Mouse (Mus musculus): ENCODE measurements around the gene Parp12. TPM values are rescaled to one million over a fixed set of nuclear protein-coding genes. Genes with fewer than 3 reads are reported as not detected.

Gene Parp12
- total and polyA plus RNA-seq, 2 experiments from 2014 or later: 3.6 to 8.1 TPM

DNA sequence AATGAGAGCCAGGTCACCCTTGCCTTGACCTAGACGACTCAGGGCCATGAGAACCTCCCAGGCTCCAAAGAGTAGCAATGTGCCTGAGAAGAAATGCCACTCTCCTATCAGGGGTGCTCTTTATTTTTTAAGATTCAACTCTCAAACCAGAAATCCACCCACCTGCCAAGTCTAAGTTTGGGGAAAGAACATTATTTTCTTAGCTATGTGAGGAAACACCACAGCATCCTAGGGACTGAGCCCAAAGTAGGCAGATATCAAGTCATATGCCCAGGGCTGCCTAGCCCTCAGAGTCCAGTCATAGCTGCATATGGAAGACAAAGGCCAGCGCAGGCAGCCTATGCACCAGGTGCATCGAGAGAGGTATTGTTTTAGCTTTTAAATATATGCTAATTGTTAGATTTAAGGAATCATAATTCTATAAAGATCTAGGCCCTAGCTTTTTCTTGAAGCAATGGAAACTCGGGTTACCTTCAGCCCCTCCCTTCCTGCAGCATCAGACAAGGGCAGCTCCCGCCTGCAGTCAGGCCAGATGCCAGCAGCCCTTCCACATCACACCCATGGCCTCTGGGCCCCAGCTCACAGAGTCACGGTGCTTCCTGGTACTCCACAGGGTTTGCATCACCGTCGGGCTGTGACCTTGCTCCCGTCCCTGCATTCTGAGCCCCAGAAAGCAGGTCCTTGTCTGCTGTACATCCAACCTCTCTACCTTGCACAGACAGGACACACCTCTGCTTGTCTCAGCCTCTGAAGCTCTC lies 66.2 kb downstream of the Parp12 start:
- no peak overlapping the region for H3K4me2 ChIP-seq (ENCODE audit: low read depth)
- no peak for TF ChIP-seq CTCF (IDR thresholded peaks at IDR 0.05; ENCODE audit: low read depth)
- H3K27me3 ChIP-seq (ENCODE audit: insufficient read depth, low read length): no peaks in the 10 kb centered on the region
- no peak overlapping the region for H3K4me3 ChIP-seq (ENCODE audit: low read depth, low read length)
- H3K27ac ChIP-seq (ENCODE audit: low read depth, low read length): no peak overlapping the region
- no peaks in the 10 kb centered on the region for H3K36me3 ChIP-seq (ENCODE audit: insufficient read depth)
- DNase-seq (no peak), ATAC-seq (no peak)
- H3K9me3 ChIP-seq (ENCODE audit: low read length): no peaks in the 10 kb centered on the region
- H3K9ac ChIP-seq: no peak overlapping the region
- 78% methylated on average over 9 of the region's 9 CpGs for WGBS
- H3K4me1 ChIP-seq (ENCODE audit: insufficient read depth): 0 out of 2 replicates have a peak, but pooled peaks cover 10% of the 10 kb centered on the region

DNA sequence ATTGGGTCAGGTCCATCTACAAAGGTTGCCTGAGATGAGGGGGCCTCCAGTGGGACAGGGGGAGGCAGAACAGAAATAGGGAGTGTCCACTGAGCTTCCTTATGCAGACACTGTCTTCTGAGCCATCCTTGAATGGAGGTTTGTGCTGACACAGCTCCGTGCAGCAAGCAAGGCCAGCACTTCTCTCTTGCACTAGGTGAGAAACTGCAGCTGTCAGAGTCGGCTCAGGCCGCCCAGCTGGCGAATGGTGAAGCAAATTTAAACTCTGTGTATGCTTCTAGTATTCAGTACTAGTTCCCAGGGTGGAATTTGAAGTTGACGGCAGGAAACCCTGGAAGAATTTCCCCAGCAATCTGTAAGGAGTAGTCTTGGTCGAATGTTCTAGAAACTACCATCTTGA lies 67.3 kb downstream of the Parp12 start:
- Histone ChIP-seq H3K9ac (no peak overlapping the region), H3K27ac (ENCODE audit: low read depth, low read length) (no peak overlapping the region), H3K9me3 (ENCODE audit: low read length) (no peaks in the 10 kb centered on the region), H3K4me2 (ENCODE audit: low read depth) (no peak overlapping the region), H3K4me1 (ENCODE audit: insufficient read depth) (0 out of 2 replicates have a peak, but pooled peaks cover 10% of the 10 kb centered on the region), H3K36me3 (ENCODE audit: insufficient read depth) (no peaks in the 10 kb centered on the region), H3K4me3 (ENCODE audit: low read depth, low read length) (no peak overlapping the region), H3K27me3 (ENCODE audit: insufficient read depth, low read length) (no peaks in the 10 kb centered on the region)
- TF ChIP-seq CTCF (IDR thresholded peaks at IDR 0.05; ENCODE audit: low read depth): no peak
- no peak for ATAC-seq
- no peak for DNase-seq
- 80% methylated on average over 6 of the region's 6 CpGs for WGBS

- Histone ChIP-seq H3K4me3 (ENCODE audit: low read depth, low read length) (no peak overlapping the region), H3K9me3 (ENCODE audit: low read length) (no peaks in the 10 kb centered on the region), H3K27ac (ENCODE audit: low read depth, low read length) (no peak overlapping the region), H3K9ac (no peak overlapping the region), H3K36me3 (ENCODE audit: insufficient read depth) (no peaks in the 10 kb centered on the region), H3K27me3 (ENCODE audit: insufficient read depth, low read length) (no peaks in the 10 kb centered on the region), H3K4me2 (ENCODE audit: low read depth) (no peak overlapping the region), H3K4me1 (ENCODE audit: insufficient read depth) (0 out of 2 replicates have a peak, but pooled peaks cover 4% of the 10 kb centered on the region)
- no peak for TF ChIP-seq CTCF (IDR thresholded peaks at IDR 0.05; ENCODE audit: low read depth)
- DNase-seq (no peak), ATAC-seq (no peak)
- WGBS: 51% methylated on average over 5 of the region's 5 CpGs
These were observed 69.0 kb downstream of the Parp12 start for GRCm38 (mm10) chr6:39049141-39049540.

- TF ChIP-seq CTCF (IDR thresholded peaks at IDR 0.05; ENCODE audit: low read depth): no peak
- 67% methylated on average over 9 of the region's 9 CpGs for WGBS
These were observed 77.7 kb downstream of the Parp12 start for GRCm38 (mm10) chr6:39040451-39040850.

More at GRCm38 (mm10) chr6:39040451-39040850, 77.7 kb downstream of the Parp12 start:
- H3K4me2 ChIP-seq (ENCODE audit: low read depth): no peak overlapping the region
- H3K36me3 ChIP-seq (ENCODE audit: insufficient read depth): no peaks in the 10 kb centered on the region
- DNase-seq: peak; percentile 61
- H3K27ac ChIP-seq (ENCODE audit: low read depth, low read length): no peak overlapping the region
- H3K4me1 ChIP-seq (ENCODE audit: insufficient read depth): peaks cover 3% of the 10 kb centered on the region; the same call in 1 of the 2 replicates
- no peak overlapping the region for H3K9ac ChIP-seq
- no peak overlapping the region for H3K4me3 ChIP-seq (ENCODE audit: low read depth, low read length)
- H3K9me3 ChIP-seq (ENCODE audit: low read length): no peaks in the 10 kb centered on the region
- ATAC-seq: peak; percentile 75
- no peaks in the 10 kb centered on the region for H3K27me3 ChIP-seq (ENCODE audit: insufficient read depth, low read length)

Other genes with a start within 250 kb of the Parp12 start
- 1.5 and 1.8 TPM in 2 replicates for gene Tbxas1, start 242.9 kb downstream of the Parp12 start, total RNA-seq (2014; rRNA removed)
- 1.9 and 2.0 TPM in 2 replicates for gene Tbxas1, start 242.9 kb downstream of the Parp12 start, polyA plus RNA-seq (2015; fragmentation: Nextera tagmentation; extraction: Ambion mirVana)
- gene Hipk2, start 242.2 kb downstream of the Parp12 start, total RNA-seq (2014; rRNA removed): 22.8 and 28.6 TPM in 2 replicates
- 7.2 and 17.8 TPM in 2 replicates for gene Hipk2, start 242.2 kb downstream of the Parp12 start, polyA plus RNA-seq (2015; fragmentation: Nextera tagmentation; extraction: Ambion mirVana)
- 7.0 and 9.8 TPM in 2 replicates for gene Kdm7a, start 88.4 kb upstream of the Parp12 start, total RNA-seq (2014; rRNA removed)
- gene Kdm7a, start 88.4 kb upstream of the Parp12 start, polyA plus RNA-seq (2015; fragmentation: Nextera tagmentation; extraction: Ambion mirVana): 0.83 and 1.5 TPM in 2 replicates

Data from forebrain, postnatal 0 days (tissue).